Mouse (Mus musculus): Measurements from ENCODE around the gene Mybpc2. TPM values are rescaled to one million over a fixed set of nuclear protein-coding genes. Genes with fewer than 3 reads are reported as not detected.

Gene Mybpc2
- total RNA-seq, 2 experiments from 2014 or later: not detected

DNA sequence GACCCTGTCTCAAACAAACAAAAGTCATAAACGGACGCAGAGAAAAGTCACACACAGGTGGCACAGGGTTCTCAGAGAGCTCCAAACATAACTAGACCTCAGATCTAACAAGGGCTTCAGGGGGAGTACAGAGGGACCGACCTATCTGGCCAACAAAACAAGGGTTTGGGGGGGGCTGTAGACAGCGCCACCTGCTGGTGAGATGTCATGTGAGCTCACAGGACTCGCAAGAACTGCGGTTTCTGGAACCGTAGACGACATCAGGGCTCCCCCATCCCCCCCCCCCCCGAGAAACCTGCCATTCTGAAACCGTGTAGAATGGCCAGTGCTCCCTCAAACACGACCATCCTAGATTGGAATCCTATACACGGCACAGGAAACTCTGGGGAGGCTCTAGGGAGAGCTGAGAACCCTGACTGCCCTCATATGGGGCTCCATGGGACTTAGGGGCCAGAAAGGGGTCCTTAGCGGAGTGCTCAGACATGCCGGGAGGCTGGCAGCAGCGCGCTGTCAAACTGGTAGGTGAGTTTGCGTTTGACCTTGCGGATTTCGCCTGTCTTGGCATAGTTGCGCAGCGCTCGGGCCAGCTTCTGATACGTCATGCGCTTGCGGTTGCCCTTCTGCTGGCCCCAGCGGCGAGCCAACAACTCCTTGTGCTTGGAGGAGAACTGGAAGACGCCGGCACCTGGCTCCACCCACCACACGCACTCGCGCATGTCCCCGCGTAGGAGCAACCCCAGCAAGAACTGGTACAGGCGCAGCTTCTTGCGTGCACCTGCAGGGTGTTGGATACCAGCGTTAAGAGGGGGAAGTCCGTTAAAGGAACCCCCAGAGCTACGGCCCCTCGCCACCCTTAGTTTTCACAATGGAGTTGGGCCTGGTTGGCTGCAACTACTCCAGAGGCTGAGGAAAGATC, 3.3 kb upstream of the Mybpc2 start:
- no peak for ATAC-seq (replicated peaks; ENCODE audit: low FRiP score, poor library complexity, severe bottlenecking)

GRCm38 (mm10) chr7:44526414-44527154, 2.1 kb upstream of the Mybpc2 start:
- no peak for ATAC-seq (replicated peaks; ENCODE audit: low FRiP score, poor library complexity, severe bottlenecking)

- no peak for ATAC-seq (replicated peaks; ENCODE audit: low FRiP score, poor library complexity, severe bottlenecking)
Measured at GRCm38 (mm10) chr7:44525126-44525832, 823 bp upstream of the Mybpc2 start.

GRCm38 (mm10) chr7:44523056-44523455, 1.4 kb downstream of the Mybpc2 start:
- ATAC-seq (replicated peaks; ENCODE audit: low FRiP score, poor library complexity, severe bottlenecking): no peak

- peak; percentile 22; the same call in 1 of the 2 replicates for ATAC-seq (replicated peaks; ENCODE audit: low FRiP score, poor library complexity, severe bottlenecking)
Measured at GRCm38 (mm10) chr7:44521710-44522109, 2.7 kb downstream of the Mybpc2 start.

DNA sequence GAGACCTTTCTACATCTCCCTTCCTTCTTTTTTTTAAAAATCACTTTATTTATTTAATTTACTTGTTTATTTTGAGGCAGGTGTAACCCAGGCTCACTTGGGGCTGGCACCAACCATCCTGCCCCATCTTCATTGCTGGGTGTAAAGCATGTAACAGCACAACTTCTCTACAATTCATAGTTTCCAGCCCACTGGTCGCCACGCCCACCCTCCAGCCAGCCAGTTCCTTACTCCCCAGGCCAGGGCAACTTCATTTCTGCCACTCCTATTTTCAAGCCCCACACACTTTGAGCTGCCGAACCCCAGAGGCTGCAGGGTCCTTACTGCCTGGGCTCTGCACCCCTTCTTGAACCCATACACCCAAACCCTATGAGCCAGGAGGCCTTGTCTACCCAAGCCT, 3.5 kb downstream of the Mybpc2 start:
- ATAC-seq (replicated peaks; ENCODE audit: low FRiP score, poor library complexity, severe bottlenecking): no peak

GRCm38 (mm10) chr7:44519240-44519913, 5.1 kb downstream of the Mybpc2 start:
- peak; percentile 52 for ATAC-seq (replicated peaks; ENCODE audit: low FRiP score, poor library complexity, severe bottlenecking)

DNA sequence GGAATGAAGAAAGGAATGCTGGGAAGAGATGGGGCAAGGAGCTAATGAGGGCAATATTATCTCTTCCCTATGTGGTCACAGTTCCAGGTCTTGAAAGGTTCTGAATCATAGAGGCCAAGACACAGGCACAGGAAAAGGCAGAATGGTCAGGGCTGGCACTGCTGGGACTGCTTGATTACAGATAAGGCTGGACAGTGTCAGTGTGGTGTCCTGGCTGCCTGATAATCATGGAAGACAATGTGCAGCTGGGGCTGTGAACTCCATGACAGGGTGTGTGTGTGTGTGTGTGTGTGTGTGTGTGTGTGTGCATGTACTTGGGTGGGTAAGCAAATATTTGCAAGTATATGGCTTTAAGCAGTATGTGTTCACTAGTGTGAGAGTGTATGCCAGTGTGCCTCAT, 17.0 kb downstream of the Mybpc2 start:
- ATAC-seq (replicated peaks; ENCODE audit: low FRiP score, poor library complexity, severe bottlenecking): no peak

DNA sequence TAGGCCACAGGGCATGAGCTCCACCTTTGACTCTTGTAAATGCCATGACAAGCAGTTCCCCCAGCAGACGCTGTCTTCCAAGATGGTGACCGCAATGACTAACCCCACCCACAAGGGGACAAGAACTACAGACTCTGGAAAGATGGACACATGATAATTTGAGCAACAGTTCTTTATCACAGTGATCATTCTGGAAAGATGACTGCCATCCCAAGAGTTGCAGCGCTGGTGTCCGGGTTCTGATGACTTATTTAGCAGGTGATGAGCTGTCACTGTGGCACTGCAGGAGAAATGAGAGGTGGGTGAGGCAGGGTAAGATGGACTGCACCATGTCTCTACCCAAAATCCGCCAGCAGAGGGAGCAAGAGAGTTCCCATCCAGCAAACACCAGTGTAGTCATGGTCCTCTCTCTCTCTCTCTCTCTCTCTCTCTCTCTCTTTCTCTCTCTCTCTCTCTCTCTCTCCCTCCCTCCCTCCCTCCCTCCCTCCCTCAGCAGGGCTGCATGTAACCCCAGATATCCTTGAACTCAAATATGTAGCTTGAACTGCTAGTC, 22.8 kb downstream of the Mybpc2 start:
- ATAC-seq (replicated peaks; ENCODE audit: low FRiP score, poor library complexity, severe bottlenecking): peak; percentile 66

- ATAC-seq (replicated peaks; ENCODE audit: low FRiP score, poor library complexity, severe bottlenecking): no peak
Measured at GRCm38 (mm10) chr7:44500046-44500445, 24.4 kb downstream of the Mybpc2 start.

DNA sequence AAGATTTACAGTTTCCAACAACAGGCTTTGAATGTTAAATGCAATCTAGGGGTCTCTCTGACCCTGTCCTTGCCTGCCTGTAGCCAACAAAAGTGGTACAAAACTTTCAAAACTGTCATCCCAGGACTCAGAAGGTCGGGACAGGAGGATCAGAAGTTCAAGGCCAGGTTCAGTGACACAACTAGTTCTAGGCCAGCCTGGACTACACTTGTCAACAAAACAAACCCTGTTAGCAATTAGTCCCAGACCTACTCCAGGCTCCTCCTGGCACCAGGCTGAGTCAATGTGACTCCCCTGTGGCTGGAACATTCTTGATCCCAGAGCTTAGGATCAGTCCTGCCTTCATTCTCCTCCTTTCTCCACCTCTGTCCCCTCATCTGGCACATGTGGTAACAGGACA, 25.5 kb downstream of the Mybpc2 start:
- no peak for ATAC-seq (replicated peaks; ENCODE audit: low FRiP score, poor library complexity, severe bottlenecking)

GRCm38 (mm10) chr7:44497361-44498055, 26.9 kb downstream of the Mybpc2 start:
- no peak for ATAC-seq (replicated peaks; ENCODE audit: low FRiP score, poor library complexity, severe bottlenecking)

DNA sequence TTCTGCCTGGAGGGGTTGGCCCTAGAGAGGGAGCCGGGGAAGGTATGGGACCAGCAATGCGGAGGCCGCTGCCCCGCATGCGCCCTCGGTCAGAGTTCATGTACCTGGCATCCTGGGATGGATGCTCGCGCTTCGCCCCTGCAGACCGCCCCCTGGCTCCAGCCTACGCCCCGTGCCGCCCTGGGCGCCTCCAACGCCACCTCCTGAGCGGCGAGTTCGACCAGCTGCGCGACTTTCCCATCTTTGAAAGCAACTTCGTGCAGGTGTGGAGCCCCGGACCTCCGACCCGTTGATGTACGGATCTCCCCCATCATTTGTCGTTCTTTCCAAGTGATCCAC, 27.7 kb downstream of the Mybpc2 start:
- peak; percentile 65 for ATAC-seq (replicated peaks; ENCODE audit: low FRiP score, poor library complexity, severe bottlenecking)

- ATAC-seq (replicated peaks; ENCODE audit: low FRiP score, poor library complexity, severe bottlenecking): peak; percentile 89
Measured at GRCm38 (mm10) chr7:44495992-44496770, 28.3 kb downstream of the Mybpc2 start, which contains the start of the genes Emc10 and Fam71e1. Emc10 (minus strand) TSS chr7:44496529. Fam71e1 (plus strand) TSS chr7:44496581.

DNA sequence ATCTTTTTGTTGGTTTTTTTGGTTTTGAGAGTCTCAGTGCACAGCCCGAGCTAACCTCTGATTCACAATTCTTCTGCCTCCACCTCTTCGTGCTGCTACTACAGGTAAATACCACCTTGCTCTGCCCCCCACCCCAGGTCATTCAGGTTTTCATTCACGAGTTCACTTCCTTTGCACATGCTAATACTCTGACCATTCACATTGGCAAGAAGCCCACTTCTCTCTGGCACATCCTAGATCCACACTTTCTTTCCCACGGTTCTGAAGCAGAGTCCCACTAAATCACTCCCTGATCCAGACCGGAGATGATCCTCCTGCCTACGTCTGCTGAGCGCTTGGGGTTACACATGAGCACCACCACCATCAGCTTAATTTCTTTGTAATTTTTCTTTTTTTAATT, 29.4 kb downstream of the Mybpc2 start:
- ATAC-seq (replicated peaks; ENCODE audit: low FRiP score, poor library complexity, severe bottlenecking): no peak

GRCm38 (mm10) chr7:44494681-44495080, 29.8 kb downstream of the Mybpc2 start:
- ATAC-seq (replicated peaks; ENCODE audit: low FRiP score, poor library complexity, severe bottlenecking): no peak

- no peak for ATAC-seq (replicated peaks; ENCODE audit: low FRiP score, poor library complexity, severe bottlenecking)
Measured at GRCm38 (mm10) chr7:44492166-44492826, 32.2 kb downstream of the Mybpc2 start.

DNA sequence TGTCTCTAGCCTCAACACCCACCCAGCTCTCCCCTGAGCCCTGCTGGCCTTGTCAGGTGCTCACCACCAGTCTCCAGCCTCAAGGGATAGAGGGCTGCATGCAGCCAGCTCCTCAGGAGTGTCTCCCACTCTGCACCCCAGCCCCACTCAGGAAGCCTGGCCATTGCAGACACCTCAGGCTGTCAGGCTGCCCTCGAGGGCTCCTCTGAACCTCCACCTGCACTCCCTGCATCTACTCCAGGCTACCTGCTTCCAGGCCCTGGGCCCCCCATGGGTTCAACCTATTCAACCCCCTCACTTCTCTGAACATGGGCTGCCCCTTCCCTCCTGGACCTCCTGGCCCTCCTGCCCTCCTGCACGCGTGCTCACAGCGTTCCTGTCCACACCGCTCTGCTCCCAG, 33.1 kb downstream of the Mybpc2 start:
- ATAC-seq (replicated peaks; ENCODE audit: low FRiP score, poor library complexity, severe bottlenecking): no peak
